Mouse (Mus musculus) erythroid progenitor cell, adult 5-6 weeks (primary cell): ENCODE measurements around the gene Rgs4. TPM values are rescaled to one million over a fixed set of nuclear protein-coding genes. Genes with fewer than 3 reads are reported as not detected.

Experiments
- ATAC-seq: replicated peaks from 2 replicates; pipeline ENCODE4 v1.8.0; 2016; ENCODE audit warnings: moderate number of reproducible peaks, mild to moderate bottlenecking, moderate TSS enrichment, inconsistent platforms; ENCODE audit not compliant: poor library complexity, low FRiP score, severe bottlenecking
- total RNA-seq, 2 experiments: library from RNA; stranded (forward) in 1 of 2; stranded (reverse) in 1 of 2; fragments of 150-400 nt in 1 of 2; fragments of 186-747, 209-891 nt in 1 of 2; gene quantifications; 2 replicates each; pipeline versions ENCODE4 v1.2.3 to v1.2.4; 2015 to 2017; ENCODE audit warnings: low replicate concordance in 2 of 2

The Rgs4 gene
- total RNA-seq, 2 experiments from 2014 or later, result not detected

DNA sequence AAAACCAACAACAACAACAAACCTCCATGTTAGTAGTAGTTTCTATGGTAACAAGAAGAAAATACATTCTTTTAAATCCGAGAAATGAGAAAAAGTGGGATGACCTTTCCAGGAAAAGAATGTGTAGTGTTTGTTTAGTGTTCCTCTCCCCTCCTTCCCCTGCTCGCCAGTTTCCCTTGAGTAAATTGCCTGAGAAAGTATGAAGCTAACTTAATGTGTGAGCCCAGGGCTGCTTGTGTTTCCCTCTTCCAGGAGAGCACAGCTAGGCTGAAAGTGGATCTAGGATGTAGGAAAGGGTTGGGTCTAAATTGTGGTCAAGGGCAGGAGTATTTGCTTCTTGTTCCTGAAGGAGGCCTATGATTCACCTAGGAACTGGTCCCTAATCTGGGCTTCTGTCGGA lies 53.9 kb downstream of the Rgs4 start:
- no peak for ATAC-seq

DNA sequence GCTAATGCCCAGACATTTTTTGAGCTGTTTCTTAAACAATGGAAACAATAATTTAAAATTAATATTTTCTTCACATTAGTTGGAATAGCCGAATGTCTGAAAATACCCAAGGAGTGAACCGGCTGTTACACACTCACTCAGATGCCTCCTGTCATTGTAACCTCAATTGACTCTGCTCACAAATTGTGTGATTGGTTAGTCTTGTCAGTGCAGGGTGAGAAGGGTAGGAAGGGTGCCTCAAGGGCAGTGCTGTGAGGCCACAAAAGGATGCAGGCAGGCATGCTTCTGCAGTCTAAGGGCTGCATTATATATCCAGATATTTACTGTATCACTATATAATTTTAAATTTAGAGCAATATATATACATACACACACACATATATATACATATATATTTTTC lies 54.4 kb downstream of the Rgs4 start:
- no peak for ATAC-seq

Other genes starting within 250 kb of the Rgs4 start
- gene Nuf2, start 216.2 kb downstream of the Rgs4 start, total RNA-seq (2015; ENCODE audit: low replicate concordance), result 190 and 204 TPM in 2 replicates
- gene Nuf2, start 216.2 kb downstream of the Rgs4 start, total RNA-seq (2017; ENCODE audit: low replicate concordance), result 314 and 340 TPM in 2 replicates
- not detected in 2 replicates for gene Rgs5, start 92.1 kb downstream of the Rgs4 start, total RNA-seq (2015; ENCODE audit: low replicate concordance)
- not detected in 2 replicates for gene Rgs5, start 92.1 kb downstream of the Rgs4 start, total RNA-seq (2017; ENCODE audit: low replicate concordance)
- not detected in 2 replicates for gene Ccdc190, start 181.0 kb upstream of the Rgs4 start, total RNA-seq (2015; ENCODE audit: low replicate concordance)
- gene Ccdc190, start 181.0 kb upstream of the Rgs4 start, total RNA-seq (2017; ENCODE audit: low replicate concordance), result not detected in 2 replicates
- gene Hsd17b7, start 221.6 kb upstream of the Rgs4 start, total RNA-seq (2015; ENCODE audit: low replicate concordance), result 4.0 TPM in 1 of 2 replicates, not detected in the other
- 0.45 and 0.77 TPM in 2 replicates for gene Hsd17b7, start 221.6 kb upstream of the Rgs4 start, total RNA-seq (2017; ENCODE audit: low replicate concordance)